Mouse (Mus musculus): Measurements from ENCODE around the gene Atg7.

The Atg7 gene

DNA sequence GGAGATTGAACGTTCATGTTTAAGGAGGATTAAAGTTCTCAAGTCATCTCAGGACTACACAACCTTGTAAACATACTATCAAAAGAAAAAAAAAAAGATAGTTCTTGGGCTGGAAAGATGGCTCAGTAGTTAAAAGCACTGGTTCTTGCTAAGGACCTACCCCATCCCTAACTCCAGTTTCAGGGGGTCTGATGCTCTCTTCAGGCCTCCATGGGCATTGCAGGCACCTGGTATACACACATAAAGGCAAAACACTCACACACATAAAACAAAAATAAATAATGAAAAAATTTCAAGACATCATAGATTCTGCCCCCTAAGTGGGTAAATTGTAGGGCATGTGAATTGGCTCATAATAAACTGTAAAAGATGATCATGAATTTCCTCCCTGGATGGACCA is 42.5 kb downstream of the Atg7 start:
- DNase-seq = peak in 1 of 2 experiments; percentile 10

DNA sequence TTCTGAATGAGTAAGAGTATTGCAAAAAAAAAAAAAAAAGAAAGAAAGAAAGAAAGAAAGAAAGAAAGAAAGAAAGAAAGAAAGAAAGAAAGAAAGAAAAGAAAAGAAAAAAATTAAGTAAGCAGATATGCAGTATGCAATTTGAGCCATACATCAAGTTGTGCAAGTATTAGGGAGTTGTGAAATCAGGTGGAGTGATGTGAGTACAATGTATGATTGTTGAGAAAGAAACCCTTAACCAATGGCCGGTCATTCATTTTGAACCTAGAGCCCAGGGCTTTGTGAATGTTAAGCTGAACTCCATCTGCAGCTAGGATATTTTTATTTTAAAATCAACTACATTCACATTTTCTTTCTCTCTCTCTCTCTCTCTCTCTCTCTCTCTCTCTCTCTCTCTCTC is 44.1 kb downstream of the Atg7 start:
- no peak for DNase-seq

DNA sequence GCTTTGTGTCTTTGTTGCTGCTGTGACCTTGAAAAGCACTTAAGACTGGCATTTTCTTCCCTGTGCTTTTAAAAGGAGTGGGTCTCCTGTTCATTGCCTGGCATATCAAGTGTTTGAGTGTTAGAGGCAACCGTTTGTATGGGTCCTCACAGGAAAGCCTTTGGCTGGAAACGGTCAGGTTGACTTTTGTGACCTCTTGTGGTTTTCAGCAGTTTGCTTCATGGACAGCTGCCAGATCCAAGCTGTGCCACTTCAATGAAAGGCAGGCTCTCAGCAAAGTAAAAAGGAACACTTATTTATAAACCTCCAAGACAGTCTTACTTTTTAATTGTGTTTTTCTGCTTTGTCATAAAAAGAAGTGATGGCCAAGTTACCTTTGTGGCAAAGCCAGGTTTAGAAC is 47.8 kb downstream of the Atg7 start:
- DNase-seq = peak; percentile 22 to 34

DNA sequence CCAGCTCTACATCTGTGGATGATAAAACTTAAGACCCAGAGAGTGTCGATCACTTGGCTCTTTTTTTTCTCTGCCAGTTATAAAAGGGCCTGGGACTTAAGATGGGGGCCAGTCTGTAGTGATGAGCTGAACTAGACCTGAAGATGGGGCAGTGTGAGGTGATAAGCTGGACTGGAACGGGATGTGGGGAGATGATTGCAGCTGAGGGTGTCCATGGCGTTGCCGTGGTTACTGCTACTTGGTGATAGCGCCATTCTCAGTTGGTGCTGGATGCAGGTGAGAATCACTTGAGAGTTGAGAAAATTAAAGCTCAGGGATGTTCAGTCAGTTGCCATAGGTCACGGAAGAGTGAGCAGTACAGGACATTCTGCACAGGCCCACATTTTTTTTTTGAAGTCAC is 48.6 kb downstream of the Atg7 start:
- DNase-seq = no peak

DNA sequence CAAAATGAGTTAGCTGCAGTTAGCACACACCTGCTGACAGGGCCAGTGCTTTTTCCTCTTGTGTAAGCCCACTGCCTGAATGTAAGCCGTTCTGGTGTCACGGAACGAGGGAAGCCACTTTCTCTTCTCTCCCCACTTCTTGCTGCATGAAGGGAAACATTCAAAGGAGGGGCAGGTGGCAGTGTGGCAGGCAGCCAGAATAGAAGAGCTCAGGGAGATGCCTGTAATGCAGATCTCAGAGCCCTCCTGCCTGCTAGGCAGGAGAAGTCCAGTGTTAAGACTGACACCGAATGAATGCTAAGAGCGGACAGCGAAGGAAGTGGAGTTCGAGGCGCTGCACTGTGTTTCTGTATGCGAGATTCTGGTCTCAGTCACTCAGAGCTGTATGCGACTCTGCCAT is 49.8 kb downstream of the Atg7 start:
- no peak for DNase-seq

DNA sequence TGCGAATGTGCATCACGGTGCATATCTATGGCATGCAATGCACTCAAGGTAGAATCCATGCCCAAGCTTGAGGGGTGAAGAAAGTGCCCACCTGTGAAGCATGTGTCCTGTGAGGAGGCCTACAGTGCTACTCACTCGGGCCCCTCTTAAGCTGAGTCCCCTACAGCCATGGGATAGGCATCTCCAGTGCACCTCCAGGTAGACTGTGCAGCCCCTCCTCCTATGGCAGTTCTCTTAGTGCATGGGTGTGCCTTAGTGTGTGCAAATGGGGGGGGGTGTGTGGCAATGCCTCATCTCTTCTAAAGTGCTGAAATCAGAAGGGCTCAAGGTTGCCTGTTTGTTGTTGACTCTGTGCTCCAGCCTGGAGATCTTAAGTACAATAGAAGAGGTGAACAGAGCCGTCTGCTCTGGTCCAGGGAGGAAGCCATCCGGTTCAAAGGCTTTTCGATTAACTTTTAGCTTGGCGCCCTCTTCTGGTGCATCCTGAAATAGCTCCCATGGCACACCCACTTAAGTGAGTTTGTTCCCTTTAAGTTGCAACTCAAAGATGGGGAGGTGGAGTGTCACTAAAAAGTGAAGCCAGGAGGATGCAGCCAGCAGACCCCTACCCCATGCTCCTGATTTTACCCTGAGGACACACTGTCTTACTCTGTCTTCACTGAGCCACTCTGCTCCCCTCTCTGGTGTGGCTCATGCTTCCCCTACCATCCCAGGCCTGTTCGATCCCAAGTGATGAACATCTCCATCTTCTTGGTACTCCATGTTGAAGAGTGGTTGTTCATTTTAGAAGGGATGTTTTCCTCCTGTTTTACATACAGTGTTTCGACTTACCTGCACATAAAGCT is 55.0 kb downstream of the Atg7 start:
- peak; percentile 89 to 90 for DNase-seq

DNA sequence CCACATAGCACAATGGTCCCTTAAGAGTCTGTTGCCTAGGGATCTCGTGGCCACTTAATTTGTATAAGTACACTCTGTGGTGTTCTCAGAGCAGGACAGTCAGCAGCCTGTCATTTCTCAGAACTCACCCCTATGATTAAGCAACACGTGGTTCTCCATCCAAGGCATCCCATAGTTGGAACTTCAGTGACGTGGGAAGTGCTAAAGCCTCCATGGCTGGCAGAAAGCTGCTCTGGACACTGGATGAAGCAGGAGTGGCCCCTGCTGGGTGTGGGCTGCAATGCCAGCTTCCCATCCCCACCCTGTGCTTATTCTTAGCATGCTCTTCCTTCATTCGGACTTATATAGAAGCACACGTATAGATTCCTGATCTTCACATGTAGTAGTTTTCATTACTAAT is 55.7 kb downstream of the Atg7 start:
- DNase-seq = no peak

DNA sequence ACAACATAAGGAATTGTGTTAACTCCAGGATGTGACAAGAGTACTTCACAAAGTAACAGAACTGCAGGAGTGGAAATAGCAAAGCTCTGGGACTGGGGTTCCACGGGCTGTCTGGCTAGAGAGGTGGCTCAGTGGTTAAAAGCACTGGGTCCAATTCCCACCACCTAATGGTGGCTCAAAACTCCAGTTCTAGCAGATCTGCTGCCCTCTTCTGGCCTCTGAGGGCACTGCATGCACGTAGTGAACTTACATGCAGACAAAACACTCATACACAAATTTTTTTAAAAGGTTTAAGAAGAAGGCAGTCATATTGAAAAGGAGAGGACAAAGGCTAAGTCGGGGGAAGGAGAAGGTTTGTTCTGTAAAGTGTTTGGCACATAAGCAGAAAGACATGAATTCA is 57.8 kb downstream of the Atg7 start:
- peak; percentile 36 to 44 for DNase-seq

DNA sequence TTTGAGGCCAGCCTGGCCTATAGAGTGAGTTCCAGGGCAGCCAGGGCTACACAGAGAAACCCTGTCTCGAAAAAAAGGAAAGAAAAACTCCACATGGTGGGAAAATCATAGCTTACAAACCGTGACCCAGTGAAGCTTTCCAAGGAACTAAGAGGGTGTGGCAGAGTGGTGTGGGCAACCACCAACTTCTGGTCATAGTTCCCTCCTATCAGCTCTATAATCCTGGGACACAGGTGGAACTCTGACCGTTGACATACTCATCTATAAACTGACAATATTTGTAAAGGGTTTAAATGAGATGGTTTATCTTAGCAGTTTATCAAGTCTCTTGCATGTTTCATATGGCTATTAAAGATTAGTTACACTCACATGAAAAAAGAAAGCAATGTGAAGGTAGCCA is 64.1 kb downstream of the Atg7 start:
- DNase-seq = no peak

DNA sequence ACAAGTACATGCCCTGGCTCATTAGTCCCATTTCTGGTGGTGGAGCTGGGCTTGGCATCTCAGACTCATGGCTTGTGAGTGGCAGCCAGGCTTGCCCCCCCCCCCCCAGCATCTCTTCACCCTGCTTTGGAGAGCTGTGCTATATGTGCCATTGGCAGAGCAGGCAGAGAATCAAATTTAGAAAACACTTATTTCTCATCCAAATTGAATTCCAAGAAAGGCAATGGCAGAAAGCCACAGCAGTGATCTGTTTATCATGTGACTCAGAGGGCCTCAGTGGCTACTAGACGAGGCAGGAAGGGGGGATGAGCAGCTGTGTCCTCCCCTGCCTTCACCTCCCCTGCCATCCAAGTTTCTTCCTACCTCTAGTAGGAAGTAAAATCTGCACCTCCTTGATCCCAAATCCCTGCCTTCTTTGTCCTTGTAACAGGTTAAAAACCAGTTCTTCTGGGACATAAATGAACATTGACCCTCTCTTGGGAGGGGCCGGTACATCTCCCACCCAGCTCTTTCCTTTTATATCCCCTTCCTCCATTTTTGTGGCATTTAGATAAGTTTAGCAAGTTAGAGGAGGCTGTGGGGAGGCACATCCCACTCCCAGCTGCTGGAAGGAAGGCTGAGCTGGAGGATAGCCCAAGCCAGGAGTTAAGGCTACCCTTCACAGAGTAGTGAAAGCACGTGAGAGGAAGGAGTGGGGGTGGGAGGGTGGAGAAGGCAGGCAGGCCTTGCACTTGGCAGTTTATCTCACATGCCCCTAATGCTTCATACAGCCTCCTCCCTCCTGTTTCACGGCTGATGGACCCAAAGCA is 69.5 kb downstream of the Atg7 start:
- DNase-seq = no peak

DNA sequence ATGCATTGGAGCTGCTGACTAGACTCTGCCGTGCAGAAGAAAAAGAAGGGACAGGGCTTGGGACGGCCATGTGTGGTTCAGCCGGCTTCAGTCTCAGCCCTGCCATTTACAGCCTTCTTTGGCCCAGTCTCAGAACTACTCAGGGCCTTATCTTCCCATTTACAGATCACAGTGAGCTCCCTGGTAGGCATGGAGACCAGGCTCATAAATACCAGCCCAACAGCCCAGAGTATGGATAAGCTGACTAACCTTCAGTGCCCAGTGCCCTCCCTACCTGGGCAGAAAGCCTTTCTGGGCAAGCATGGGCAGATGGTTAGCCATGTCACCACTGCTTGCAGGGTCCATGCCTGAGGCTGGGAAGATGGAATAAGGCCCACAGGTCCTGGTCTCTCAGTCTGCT is 70.6 kb downstream of the Atg7 start:
- no peak for DNase-seq

DNA sequence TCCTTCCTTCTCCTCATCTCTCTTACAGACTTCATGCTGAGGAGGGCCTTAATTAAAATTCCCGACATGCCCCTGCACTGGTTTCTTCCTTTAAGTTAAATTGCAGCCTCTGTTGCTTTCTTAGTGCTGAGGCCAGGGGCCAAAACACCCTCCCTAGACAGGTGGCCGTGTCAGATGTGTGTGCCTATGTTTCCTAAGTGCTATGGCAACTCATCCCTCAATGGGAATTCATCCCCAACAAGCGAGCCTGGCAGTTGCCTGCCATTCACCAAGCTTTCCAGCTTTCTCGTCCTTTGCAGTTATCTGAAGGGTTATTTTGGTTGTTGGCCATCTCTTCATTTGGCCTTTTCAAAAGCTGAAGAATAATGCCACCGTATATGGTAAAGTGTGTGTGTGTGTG is 71.8 kb downstream of the Atg7 start:
- DNase-seq = no peak

DNA sequence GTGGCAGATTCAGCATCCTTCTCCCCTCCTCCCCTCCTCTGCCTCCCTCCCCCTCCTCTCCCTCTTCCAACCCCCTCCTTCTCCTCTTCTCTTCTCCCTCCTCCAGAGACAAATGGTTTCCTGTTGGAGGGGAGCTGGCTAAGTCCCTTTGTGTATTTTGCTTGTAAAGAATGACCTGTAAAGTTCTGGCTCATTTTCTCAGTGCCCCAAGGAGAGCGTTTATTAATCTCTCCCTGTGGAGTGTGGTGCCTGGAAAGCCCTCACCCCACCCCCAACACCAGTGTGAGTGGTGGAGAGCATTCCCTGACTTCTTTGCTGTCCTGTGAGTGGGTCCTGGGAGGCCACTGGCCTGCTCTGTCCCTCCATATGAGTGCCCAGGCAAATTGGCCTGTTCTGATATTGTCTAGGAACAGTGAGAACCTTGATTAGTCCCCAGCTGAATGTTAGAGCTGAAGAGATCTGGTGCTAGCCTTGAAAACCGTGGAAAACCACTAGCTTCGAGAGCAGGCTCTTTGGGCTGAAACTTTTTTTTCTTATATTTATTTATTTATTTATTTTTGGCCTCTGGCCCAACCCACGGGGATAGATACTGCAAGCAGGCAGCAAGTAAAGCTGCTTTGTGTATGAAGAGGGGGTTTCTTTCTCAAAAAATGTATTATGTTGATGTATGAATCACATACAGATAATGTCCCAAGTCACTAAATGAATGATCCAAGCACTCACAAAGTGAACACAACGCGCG is 72.6 kb downstream of the Atg7 start:
- peak; percentile 13 to 22 for DNase-seq

DNA sequence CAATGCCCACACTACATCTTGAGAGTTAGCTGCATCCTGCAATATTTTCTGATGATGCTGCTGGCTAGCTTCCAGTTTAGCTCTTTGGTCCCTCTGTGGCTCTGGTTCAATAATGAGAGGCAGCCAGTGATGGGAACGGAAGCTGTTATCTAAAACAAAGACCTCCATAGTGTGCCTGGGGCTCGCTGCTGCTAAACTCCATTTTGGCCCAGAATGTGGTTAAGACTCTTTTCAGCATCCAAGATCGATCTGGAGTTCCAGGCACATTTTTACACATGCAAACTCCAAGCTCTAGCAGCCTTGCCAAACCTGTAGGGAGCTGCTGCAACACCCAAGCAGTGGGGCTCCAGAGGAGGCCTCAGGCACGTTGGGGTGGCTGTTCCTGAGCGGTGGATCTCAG is 76.2 kb downstream of the Atg7 start:
- no peak for DNase-seq

DNA sequence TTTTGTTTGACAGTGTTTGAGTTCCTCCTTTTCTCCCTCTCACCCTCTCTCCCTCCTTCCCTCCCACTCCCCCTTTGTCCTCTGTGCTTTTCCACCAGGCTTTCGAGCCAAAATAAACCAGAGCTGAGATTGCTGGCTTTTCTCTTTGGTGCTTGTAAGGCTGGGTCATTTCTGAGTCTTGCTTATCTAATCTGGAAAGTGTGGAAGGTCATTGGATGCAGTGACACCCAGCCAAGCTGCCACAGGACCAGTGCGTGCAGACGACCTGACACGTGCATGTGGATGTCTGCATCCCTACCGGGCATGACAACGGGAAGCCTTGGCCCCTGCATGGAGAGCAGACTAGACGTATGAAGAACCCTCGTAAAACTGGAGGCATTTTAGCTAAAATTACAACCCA is 76.8 kb downstream of the Atg7 start:
- DNase-seq = no peak

DNA sequence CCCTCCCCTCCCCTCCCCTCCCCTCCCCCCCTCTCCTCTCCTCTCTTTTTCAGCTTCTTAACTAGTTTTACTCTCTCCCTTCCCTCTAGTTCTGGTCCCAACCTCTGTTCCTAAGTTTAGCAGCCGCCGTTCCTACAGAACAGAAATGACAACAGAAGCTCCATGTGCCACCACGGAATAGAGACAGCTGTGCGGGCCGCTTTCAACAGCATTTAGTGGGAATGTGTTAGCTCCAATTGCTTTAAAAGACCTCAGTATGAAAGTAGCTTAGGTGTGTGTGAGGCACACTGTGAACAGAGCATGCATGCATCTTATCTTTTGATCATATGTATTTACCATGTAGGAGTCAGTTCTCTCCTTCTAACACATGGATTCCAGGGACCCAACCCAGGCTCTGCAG is 79.1 kb downstream of the Atg7 start:
- DNase-seq = no peak

DNA sequence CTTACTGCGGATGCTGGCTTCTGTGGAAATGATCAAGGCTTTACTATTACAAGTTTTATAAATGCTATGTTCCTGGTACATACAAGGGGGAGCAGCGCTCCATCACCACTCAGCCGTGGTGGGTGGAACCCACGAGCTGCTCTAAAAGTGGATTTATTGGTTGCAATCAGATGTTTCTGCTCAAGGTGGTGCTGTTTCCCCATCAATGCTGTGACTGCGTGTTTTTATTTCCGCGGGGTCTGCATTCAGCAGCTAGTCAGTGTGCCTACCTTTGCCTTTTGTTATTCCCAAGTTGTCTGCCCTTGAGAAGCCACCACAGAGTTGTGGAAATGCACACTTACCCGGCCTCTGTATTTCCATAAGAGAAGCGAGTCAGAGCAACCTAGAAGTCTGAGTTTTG is 81.0 kb downstream of the Atg7 start:
- peak; percentile 65 to 74 for DNase-seq

DNA sequence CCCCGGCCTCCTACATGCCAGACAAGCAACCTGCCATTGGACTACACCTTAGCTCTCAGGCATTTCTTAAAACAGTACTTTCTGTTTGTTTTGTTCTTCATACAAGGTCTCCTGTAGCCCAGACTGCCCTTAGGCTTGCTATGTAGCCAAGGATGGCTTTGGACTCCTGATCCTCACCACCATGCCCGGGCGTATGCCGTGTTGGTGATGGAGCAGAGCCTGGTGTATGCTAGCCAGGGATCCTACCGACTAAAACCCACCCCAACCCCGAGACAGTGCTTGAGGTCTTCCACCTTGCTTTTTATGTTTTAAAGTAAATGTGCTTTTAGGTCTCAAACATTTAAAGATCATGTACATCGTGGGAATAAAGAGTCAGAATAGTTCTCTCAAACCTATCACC is 81.5 kb downstream of the Atg7 start:
- DNase-seq = no peak

DNA sequence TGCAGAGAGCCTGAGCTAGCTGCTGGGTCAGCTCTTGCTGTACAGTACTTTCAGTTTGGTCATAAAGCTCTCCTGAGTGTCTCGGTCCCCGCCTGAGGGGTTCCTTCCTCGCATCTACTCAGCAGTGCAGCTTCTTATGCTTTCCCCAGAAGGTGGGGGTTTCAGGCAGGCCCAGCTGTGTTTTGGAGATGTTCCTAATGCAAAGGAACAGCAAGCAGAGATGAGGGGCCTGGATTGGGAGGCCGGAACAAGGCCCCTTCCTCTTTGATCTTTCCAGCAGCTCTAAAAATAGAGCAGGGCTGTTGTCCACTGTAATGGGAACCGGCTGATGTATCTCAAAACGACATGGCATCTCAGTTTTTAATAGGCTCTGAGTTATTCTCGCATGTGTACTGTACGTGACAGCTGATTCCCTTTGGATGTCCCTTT is 82.3 kb downstream of the Atg7 start:
- peak; percentile 48 to 61 for DNase-seq

DNA sequence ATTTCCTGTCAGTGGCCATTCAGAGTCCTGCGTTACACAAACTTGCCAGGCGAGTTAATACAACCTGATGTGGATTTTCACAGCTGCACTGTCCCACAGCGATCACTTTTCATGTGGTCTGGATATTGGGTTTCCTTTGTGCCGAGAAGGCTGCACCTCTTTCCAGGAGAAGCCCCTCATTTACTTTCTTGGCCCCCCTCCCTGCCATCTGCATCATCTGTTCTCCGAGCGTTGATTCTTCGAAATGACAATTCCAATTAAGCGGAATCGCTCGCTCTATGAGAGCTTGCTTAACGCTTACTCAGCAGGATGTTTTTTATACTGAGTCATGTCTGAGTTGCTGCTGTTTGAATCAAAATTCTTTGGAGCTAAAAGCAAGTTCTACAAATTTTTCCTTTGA is 83.8 kb downstream of the Atg7 start:
- no peak for DNase-seq

DNA sequence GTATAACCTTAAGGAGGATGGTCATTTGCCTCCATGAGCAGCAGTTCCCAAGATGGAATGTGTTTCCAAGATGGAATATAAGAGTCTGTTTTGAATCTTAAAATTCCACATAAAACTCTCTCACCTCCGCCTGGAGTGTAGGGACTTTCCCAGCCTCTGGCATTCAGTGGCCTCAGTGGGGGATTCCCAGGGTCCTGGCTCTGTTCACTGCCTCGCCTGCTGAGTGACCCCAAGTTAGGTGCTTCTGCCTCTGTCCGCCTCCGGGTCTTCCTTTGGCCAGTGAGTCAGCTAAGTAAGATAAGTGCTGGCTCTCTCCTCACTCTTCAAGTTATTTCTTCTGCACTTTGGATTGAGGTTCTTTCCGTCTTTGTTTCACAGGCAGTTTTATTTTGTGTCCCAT is 90.3 kb downstream of the Atg7 start:
- no peak for DNase-seq

DNA sequence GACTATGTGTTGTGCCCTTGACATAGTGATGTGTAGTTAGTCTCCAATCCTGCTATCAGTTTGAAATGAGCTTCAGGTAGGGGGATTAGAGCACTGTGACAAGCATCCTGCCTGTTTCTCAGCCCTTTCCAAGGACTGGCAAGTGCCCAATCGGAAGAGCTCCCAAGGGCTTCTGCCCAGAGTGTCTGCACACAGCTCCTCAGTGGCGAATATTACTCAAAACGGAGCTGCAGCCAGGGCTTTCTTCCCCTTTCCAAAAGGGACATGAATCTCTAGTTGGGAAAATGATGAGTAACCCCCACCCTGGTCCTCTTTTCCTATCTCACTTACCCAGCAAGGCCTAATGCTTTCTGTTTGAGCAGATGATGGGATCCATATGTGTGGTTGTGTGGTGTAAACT is 90.8 kb downstream of the Atg7 start:
- no peak for DNase-seq

DNA sequence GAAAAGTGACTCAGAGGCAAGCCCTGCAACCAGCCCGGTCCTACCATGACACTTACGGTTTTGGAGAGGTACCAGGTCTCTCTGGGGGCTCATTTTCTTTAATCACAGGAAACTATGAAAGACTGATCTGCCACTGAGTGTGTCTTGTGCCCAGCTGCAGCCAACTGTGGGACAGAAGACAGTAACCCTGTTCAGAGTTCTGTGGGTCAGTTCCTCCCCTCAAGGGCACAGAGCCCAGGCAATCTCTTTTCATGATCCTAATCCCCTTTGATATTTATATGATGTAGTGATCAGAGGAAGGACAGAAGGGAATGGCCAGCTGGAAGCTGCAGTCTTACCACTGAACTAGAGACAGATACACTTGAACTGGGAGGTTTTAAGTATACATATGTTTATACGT is 92.2 kb downstream of the Atg7 start:
- DNase-seq = no peak

DNA sequence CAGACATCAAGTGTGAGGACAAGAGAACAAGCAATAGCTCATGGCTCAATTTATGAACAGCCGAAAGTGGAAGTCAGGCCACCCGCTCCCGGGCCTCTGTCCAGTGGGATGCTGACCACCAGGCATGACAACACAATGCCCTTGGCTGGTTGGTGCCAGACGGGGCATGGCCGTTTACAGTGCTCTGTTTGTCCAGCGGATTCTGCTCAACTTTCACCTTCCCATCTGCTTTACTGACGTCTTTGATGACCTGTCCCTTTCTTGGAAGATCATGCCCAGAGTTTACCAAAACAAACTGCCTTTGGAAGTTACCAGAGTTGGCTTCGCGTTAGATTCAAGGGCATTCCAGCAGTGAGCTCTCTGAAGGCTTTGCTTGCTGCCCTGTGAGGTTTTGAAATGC is 93.5 kb downstream of the Atg7 start:
- no peak for DNase-seq

Data from kidney, postnatal 4 days (tissue).